Mouse (Mus musculus): ENCODE results near the gene Ubac2. TPM values are rescaled to one million over a fixed set of nuclear protein-coding genes. Genes with fewer than 3 reads are reported as not detected.

The Ubac2 gene
- total and polyA plus RNA-seq, 3 experiments = 32.8 to 40.1 (median 35.5) TPM

- no peak overlapping the region for H3K27ac ChIP-seq (ENCODE audit: insufficient read depth, low read depth)
- H3K27me3 ChIP-seq (replicated peaks) = no peaks in the 10 kb centered on the region
- no peak for DNase-seq (ENCODE audit: extremely low read depth)
- H3K36me3 ChIP-seq (replicated peaks in 1 of 2; ENCODE audit: control insufficient read depth in 1 of 2, insufficient read depth in 1 of 2, low read length in 1 of 2) = peaks cover 11 to 62% of the 10 kb centered on the region in 2 experiments
- dilution Hi-C loops (cut with MboI; ENCODE audit: extremely low pct_ligation_motif_present, extremely low pct_unique_long_range_greater_than_20kb, low sequenced_read_pairs) (no loop called here), in situ Hi-C loops (cut with MboI; ENCODE audit: low pct_ligation_motif_present, low pct_unique_long_range_greater_than_20kb, low sequenced_read_pairs) (no loop called here)
- H3K4me1 ChIP-seq (ENCODE audit: control insufficient read depth in 1 of 2, insufficient read depth in 2 of 2) = peaks cover 25 to 74% of the 10 kb centered on the region in 2 experiments
- peaks cover 3% of the 10 kb centered on the region; the same call in 1 of the 2 replicates for H3K79me2 ChIP-seq (replicated peaks; ENCODE audit: control insufficient read depth, extremely low read depth, insufficient read depth, poor library complexity, severe bottlenecking)
- H3K4me2 ChIP-seq (ENCODE audit: insufficient read depth, low read depth, poor library complexity, severe bottlenecking) = no peak overlapping the region
- 0 out of 2 replicates have a peak overlapping the region, but pooled peaks have one; percentile 8 for H3K9ac ChIP-seq (ENCODE audit: insufficient read depth, low read depth)
- no peaks in the 10 kb centered on the region for H3K9me3 ChIP-seq (replicated peaks; ENCODE audit: low read length)
- TF ChIP-seq ZMIZ1 (IDR thresholded peaks at IDR 0.05; ENCODE audit: low read depth, low read length) (no peak), GABPA (IDR thresholded peaks at IDR 0.05; ENCODE audit: insufficient replicate concordance, low read depth, low read length) (no peak), RAD21 (IDR thresholded peaks at IDR 0.05; ENCODE audit: low read depth, low read length) (no peak), POLR2AphosphoS2 (IDR thresholded peaks at IDR 0.05; ENCODE audit: low read depth, low read length) (no peak), CTCF (conservative IDR thresholded peaks at IDR 0.05 in 1 of 2, IDR thresholded peaks at IDR 0.05 in 1 of 2; ENCODE audit: low read depth in 2 of 2, low read length in 2 of 2) (no peak)
- no peak overlapping the region for H3K4me3 ChIP-seq (replicated peaks in 1 of 3; ENCODE audit: low read depth in 2 of 3, low read length in 2 of 3, poor library complexity in 1 of 3)
Observed at GRCm38 (mm10) chr14:121956291-121956690, 77.9 kb downstream of the Ubac2 start.

GRCm38 (mm10) chr14:121957176-121957871, 78.9 kb downstream of the Ubac2 start:
- H3K4me1 ChIP-seq (ENCODE audit: control insufficient read depth in 1 of 2, insufficient read depth in 2 of 2) = peaks cover 34 to 77% of the 10 kb centered on the region in 2 experiments

GRCm38 (mm10) chr14:121958041-121958750, 79.8 kb downstream of the Ubac2 start:
- peaks cover 3% of the 10 kb centered on the region; the same call in 1 of the 2 replicates for H3K79me2 ChIP-seq (replicated peaks; ENCODE audit: control insufficient read depth, extremely low read depth, insufficient read depth, poor library complexity, severe bottlenecking)
- no peaks in the 10 kb centered on the region for H3K9me3 ChIP-seq (replicated peaks; ENCODE audit: low read length)
- TF ChIP-seq CTCF (conservative IDR thresholded peaks at IDR 0.05 in 1 of 2, IDR thresholded peaks at IDR 0.05 in 1 of 2; ENCODE audit: low read depth in 2 of 2, low read length in 2 of 2) = no peak
- TF ChIP-seq JUND (conservative IDR thresholded peaks at IDR 0.05; ENCODE audit: low read depth, low read length) = no peak
- TF ChIP-seq CHD2 (IDR thresholded peaks at IDR 0.05; ENCODE audit: low read length) = no peak
- TF ChIP-seq UBTF (IDR thresholded peaks at IDR 0.05; ENCODE audit: low read depth, low read length) = no peak
- TF ChIP-seq MYC (IDR thresholded peaks at IDR 0.05; ENCODE audit: low read depth, low read length) = no peak
- TF ChIP-seq CHD1 (IDR thresholded peaks at IDR 0.05; ENCODE audit: low read depth, low read length) = no peak
- no peak for TF ChIP-seq MAX (IDR thresholded peaks at IDR 0.05; ENCODE audit: low read length)
- TF ChIP-seq EP300 (IDR thresholded peaks at IDR 0.05; ENCODE audit: low read length) = no peak
- no peak for TF ChIP-seq MXI1 (IDR thresholded peaks at IDR 0.05; ENCODE audit: low read depth, low read length)
- TF ChIP-seq USF1 (IDR thresholded peaks at IDR 0.05; ENCODE audit: low read depth, low read length) = no peak
- no peak for TF ChIP-seq ETS1 (conservative IDR thresholded peaks at IDR 0.05; ENCODE audit: low read depth, low read length)
- TF ChIP-seq NRF1 (IDR thresholded peaks at IDR 0.05; ENCODE audit: low read depth, low read length) = no peak
- TF ChIP-seq MAFK (IDR thresholded peaks at IDR 0.05; ENCODE audit: insufficient replicate concordance, low read length) = no peak
- TF ChIP-seq IRF4 (IDR thresholded peaks at IDR 0.05; ENCODE audit: low read depth, low read length) = no peak
- no peak for TF ChIP-seq ZMIZ1 (IDR thresholded peaks at IDR 0.05; ENCODE audit: low read depth, low read length)
- no peak for TF ChIP-seq MAZ (IDR thresholded peaks at IDR 0.05; ENCODE audit: low read depth, low read length)
- TF ChIP-seq TCF12 (IDR thresholded peaks at IDR 0.05; ENCODE audit: low read depth, low read length) = no peak
- DNase-seq (ENCODE audit: extremely low read depth) = no peak
- dilution Hi-C loops (cut with MboI; ENCODE audit: extremely low pct_ligation_motif_present, extremely low pct_unique_long_range_greater_than_20kb, low sequenced_read_pairs) (no loop called here), in situ Hi-C loops (cut with MboI; ENCODE audit: low pct_ligation_motif_present, low pct_unique_long_range_greater_than_20kb, low sequenced_read_pairs) (no loop called here)
- H3K36me3 ChIP-seq (replicated peaks in 1 of 2; ENCODE audit: control insufficient read depth in 1 of 2, insufficient read depth in 1 of 2, low read length in 1 of 2) = peaks cover 11 to 45% of the 10 kb centered on the region in 2 experiments
- no peaks in the 10 kb centered on the region for H3K27me3 ChIP-seq (replicated peaks)
- H3K27ac ChIP-seq (ENCODE audit: insufficient read depth, low read depth) = no peak overlapping the region
- no peak overlapping the region for H3K9ac ChIP-seq (ENCODE audit: insufficient read depth, low read depth)
- no peak overlapping the region for H3K4me2 ChIP-seq (ENCODE audit: insufficient read depth, low read depth, poor library complexity, severe bottlenecking)
- no peak overlapping the region for H3K4me3 ChIP-seq (replicated peaks in 1 of 3; ENCODE audit: low read depth in 2 of 3, low read length in 2 of 3, poor library complexity in 1 of 3)
- H3K4me1 ChIP-seq (ENCODE audit: control insufficient read depth in 1 of 2, insufficient read depth in 2 of 2) = peaks cover 35 to 84% of the 10 kb centered on the region in 2 experiments

More at GRCm38 (mm10) chr14:121957176-121957871, 78.9 kb downstream of the Ubac2 start:
- Histone ChIP-seq H3K79me2 (replicated peaks; ENCODE audit: control insufficient read depth, extremely low read depth, insufficient read depth, poor library complexity, severe bottlenecking) (peaks cover 3% of the 10 kb centered on the region; the same call in 1 of the 2 replicates), H3K36me3 (replicated peaks in 1 of 2; ENCODE audit: control insufficient read depth in 1 of 2, insufficient read depth in 1 of 2, low read length in 1 of 2) (peaks cover 11 to 52% of the 10 kb centered on the region in 2 experiments), H3K27ac (ENCODE audit: insufficient read depth, low read depth) (no peak overlapping the region), H3K27me3 (replicated peaks) (no peaks in the 10 kb centered on the region), H3K4me2 (ENCODE audit: insufficient read depth, low read depth, poor library complexity, severe bottlenecking) (no peak overlapping the region), H3K9ac (ENCODE audit: insufficient read depth, low read depth) (no peak overlapping the region), H3K9me3 (replicated peaks; ENCODE audit: low read length) (no peaks in the 10 kb centered on the region), H3K4me3 (replicated peaks in 1 of 3; ENCODE audit: low read depth in 2 of 3, low read length in 2 of 3, poor library complexity in 1 of 3) (no peak overlapping the region)
- in situ Hi-C loops (cut with MboI; ENCODE audit: low pct_ligation_motif_present, low pct_unique_long_range_greater_than_20kb, low sequenced_read_pairs) (no loop called here), dilution Hi-C loops (cut with MboI; ENCODE audit: extremely low pct_ligation_motif_present, extremely low pct_unique_long_range_greater_than_20kb, low sequenced_read_pairs) (no loop called here)
- DNase-seq (ENCODE audit: extremely low read depth) = no peak
- TF ChIP-seq MAZ (IDR thresholded peaks at IDR 0.05; ENCODE audit: low read depth, low read length) = no peak

All from CH12.LX (cell line).